Mouse (Mus musculus) midbrain, embryonic 14.5 days (tissue): ENCODE results near the gene Tecr. TPM values are rescaled to one million over a fixed set of nuclear protein-coding genes. Genes with fewer than 3 reads are reported as not detected.
"Not testable (repeated sequence)": the region's sequence is repeated elsewhere in the genome, so short reads cannot be mapped to it uniquely, and the experiment has no call there.

ENCODE experiments used
- ATAC-seq: fragments of 200-750 bp; cut with Nextera tagmentation; 2 replicates; pipeline ENCODE4 v1.8.0; 2017; ENCODE audit warnings: moderate number of reproducible peaks, moderate library complexity; ENCODE audit not compliant: low FRiP score, low TSS enrichment
- DNase-seq: peaks from one replicate; pipeline ENCODE4 v3.0.0-alpha.2; 2015
- H3K27ac ChIP-seq: fragments of 300-500 bp; sonication (generic); replicated peaks from 2 replicates; pipeline ENCODE4 v1.5.1; 2014; ENCODE audit warnings: mild to moderate bottlenecking, low read depth, low read length, moderate library complexity
- H3K27me3 ChIP-seq: fragments of 300-500 bp; sonication (generic); 2 replicates; pipeline ENCODE4 v1.6.1; 2014; ENCODE audit warnings: low read length, control low read depth, mixed read lengths; ENCODE audit not compliant: control insufficient read depth, insufficient read depth
- H3K36me3 ChIP-seq: fragments of 300-500 bp; sonication (generic); 2 replicates; pipeline ENCODE4 v1.6.1; 2014; ENCODE audit warnings: low read length, control low read depth; ENCODE audit not compliant: control insufficient read depth, insufficient read depth
- H3K4me1 ChIP-seq: fragments of 300-500 bp; sonication (generic); 2 replicates; pipeline ENCODE4 v1.6.1; 2014; ENCODE audit warnings: mild to moderate bottlenecking, antibody characterized with exemption, low read length, control low read depth; ENCODE audit not compliant: control insufficient read depth, insufficient read depth
- H3K4me2 ChIP-seq: fragments of 300-500 bp; sonication (generic); 2 replicates; pipeline ENCODE4 v1.6.1; 2014; ENCODE audit warnings: mild to moderate bottlenecking, low read length, moderate library complexity
- H3K4me3 ChIP-seq: fragments of 300-500 bp; sonication (generic); replicated peaks from 2 replicates; pipeline ENCODE4 v1.5.1; 2014; ENCODE audit warnings: low read depth, low read length
- H3K9ac ChIP-seq: fragments of 300-500 bp; sonication (generic); replicated peaks from 2 replicates; pipeline ENCODE4 v1.6.1; 2014; ENCODE audit warnings: mild to moderate bottlenecking, low read length, moderate library complexity
- H3K9me3 ChIP-seq: fragments of 300-500 bp; sonication (generic); 2 replicates; pipeline ENCODE4 v1.6.1; 2016; ENCODE audit warnings: low read length, control low read depth, mixed read lengths; ENCODE audit not compliant: control insufficient read depth
- WGBS: fragments of 180-500 bp; shearing (Covaris S2); extraction: QIAGEN DNeasy Blood & Tissue Kit; methylation state at CpG from one replicate; pipeline ENCODE4 v1.1.7; 2014; 5-methylcytosine and 5-hydroxymethylcytosine counted together
- polyA plus RNA-seq: library from polyadenylated mRNA; unstranded; fragments of >200 nt; fragmentation: Nextera tagmentation; extraction: Ambion mirVana; gene quantifications from 2 replicates; pipeline ENCODE4 v1.2.1, GENCODE M21; 2014

Gene Tecr
- polyA plus RNA-seq, 1 experiment from 2014 or later, result 987 TPM

- Histone ChIP-seq H3K9me3 (no peaks in the 10 kb centered on the region), H3K4me1 (peaks cover 17% of the 10 kb centered on the region), H3K27ac (no peak overlapping the region), H3K4me2 (peak overlapping the region; percentile 61), H3K36me3 (peaks cover 46% of the 10 kb centered on the region), H3K9ac (peak overlapping the region; percentile 80; the same call in 1 of the 2 replicates), H3K27me3 (no peaks in the 10 kb centered on the region), H3K4me3 (peak overlapping the region; percentile 74)
- DNase-seq (no peak), ATAC-seq (no peak)
- WGBS, result 97% methylated on average over 10 of the region's 10 CpGs
Measured at GRCm38 (mm10) chr8:83609547-83610180, 1.9 kb upstream of the Tecr start.

- DNase-seq, result no peak
- ATAC-seq, result no peak
- WGBS, result 33% methylated on average over 9 of the region's 9 CpGs
Measured at GRCm38 (mm10) chr8:83609086-83609485, 1.3 kb upstream of the Tecr start.

GRCm38 (mm10) chr8:83608398-83608829 is 643 bp upstream of the Tecr start:
- peaks cover 37% of the 10 kb centered on the region for H3K36me3 ChIP-seq
- H3K27ac ChIP-seq, result peak overlapping the region; percentile 98
- H3K4me3 ChIP-seq, result peak overlapping the region; percentile 74
- H3K9me3 ChIP-seq, result no peaks in the 10 kb centered on the region
- no peaks in the 10 kb centered on the region for H3K27me3 ChIP-seq
- DNase-seq (no peak), ATAC-seq (peak; percentile 74)
- WGBS, result under 1% methylated on average over 51 of the region's 51 CpGs
- peak overlapping the region; percentile 80 for H3K9ac ChIP-seq
- H3K4me1 ChIP-seq, result peaks cover 17% of the 10 kb centered on the region
- H3K4me2 ChIP-seq, result peak overlapping the region; percentile 61

More at GRCm38 (mm10) chr8:83609086-83609485, 1.3 kb upstream of the Tecr start:
- H3K36me3 ChIP-seq, result peaks cover 43% of the 10 kb centered on the region
- peak overlapping the region; percentile 80 for H3K9ac ChIP-seq
- no peaks in the 10 kb centered on the region for H3K9me3 ChIP-seq
- peak overlapping the region; percentile 74 for H3K4me3 ChIP-seq
- peaks cover 17% of the 10 kb centered on the region for H3K4me1 ChIP-seq
- no peaks in the 10 kb centered on the region for H3K27me3 ChIP-seq
- H3K27ac ChIP-seq, result peak overlapping the region; percentile 98
- peak overlapping the region; percentile 61 for H3K4me2 ChIP-seq

GRCm38 (mm10) chr8:83602650-83603029 is 5.1 kb downstream of the Tecr start:
- H3K4me3 ChIP-seq, result no peak overlapping the region
- no peaks in the 10 kb centered on the region for H3K27me3 ChIP-seq
- no peaks in the 10 kb centered on the region for H3K36me3 ChIP-seq
- no peak for ATAC-seq
- WGBS, result 81% methylated on average over 2 of the region's 2 CpGs
- no peaks in the 10 kb centered on the region for H3K9me3 ChIP-seq
- no peak overlapping the region for H3K9ac ChIP-seq
- H3K27ac ChIP-seq, result no peak overlapping the region
- no peak for DNase-seq
- H3K4me2 ChIP-seq, result no peak overlapping the region
- 0 out of 2 replicates have a peak, but pooled peaks cover 3% of the 10 kb centered on the region for H3K4me1 ChIP-seq

GRCm38 (mm10) chr8:83599814-83600213 is 8.0 kb downstream of the Tecr start:
- Histone ChIP-seq H3K9ac (no peak overlapping the region), H3K27ac (no peak overlapping the region), H3K4me3 (no peak overlapping the region), H3K9me3 (no peaks in the 10 kb centered on the region), H3K27me3 (no peaks in the 10 kb centered on the region), H3K4me2 (no peak overlapping the region), H3K4me1 (no peaks in the 10 kb centered on the region), H3K36me3 (no peaks in the 10 kb centered on the region)
- ATAC-seq (no peak), DNase-seq (no peak)

GRCm38 (mm10) chr8:83598146-83598545 is 9.6 kb downstream of the Tecr start:
- Histone ChIP-seq H3K27me3 (no peaks in the 10 kb centered on the region), H3K4me1 (no peaks in the 10 kb centered on the region)
- no peak for ATAC-seq

GRCm38 (mm10) chr8:83596369-83596768 is 11.4 kb downstream of the Tecr start:
- Histone ChIP-seq H3K9ac (no peak overlapping the region), H3K4me2 (no peak overlapping the region), H3K4me3 (no peak overlapping the region), H3K27ac (no peak overlapping the region), H3K4me1 (peaks cover 16% of the 10 kb centered on the region), H3K36me3 (no peaks in the 10 kb centered on the region), H3K9me3 (no peaks in the 10 kb centered on the region), H3K27me3 (no peaks in the 10 kb centered on the region)
- 19% methylated on average over 3 of the region's 3 CpGs for WGBS
- ATAC-seq, result no peak
- peak; percentile 58 for DNase-seq

More at GRCm38 (mm10) chr8:83598146-83598545, 9.6 kb downstream of the Tecr start:
- no peaks in the 10 kb centered on the region for H3K36me3 ChIP-seq
- WGBS, result 0% methylated on average over 1 of the region's 1 CpGs
- DNase-seq, result no peak
- H3K27ac ChIP-seq, result no peak overlapping the region
- H3K9me3 ChIP-seq, result no peaks in the 10 kb centered on the region
- H3K9ac ChIP-seq, result no peak overlapping the region
- no peak overlapping the region for H3K4me3 ChIP-seq
- no peak overlapping the region for H3K4me2 ChIP-seq

GRCm38 (mm10) chr8:83595050-83595345 is 12.8 kb downstream of the Tecr start:
- not testable (repeated sequence) for ATAC-seq, H3K36me3 ChIP-seq, DNase-seq, H3K9me3 ChIP-seq, H3K27me3 ChIP-seq
- H3K27ac ChIP-seq, result peak overlapping the region; percentile 93
- WGBS, result 57% methylated on average over 3 of the region's 3 CpGs
- H3K4me2 ChIP-seq, result peak overlapping the region; percentile 74
- peaks cover 28% of the 10 kb centered on the region for H3K4me1 ChIP-seq
- peak overlapping the region; percentile 61 for H3K9ac ChIP-seq
- H3K4me3 ChIP-seq, result peak overlapping the region; percentile 89
